Mouse (Mus musculus): ENCODE measurements around the gene Fndc3b.
A peak's percentile ranks its signal among the peaks of the same experiment; 100 is the strongest.

Gene Fndc3b

DNA sequence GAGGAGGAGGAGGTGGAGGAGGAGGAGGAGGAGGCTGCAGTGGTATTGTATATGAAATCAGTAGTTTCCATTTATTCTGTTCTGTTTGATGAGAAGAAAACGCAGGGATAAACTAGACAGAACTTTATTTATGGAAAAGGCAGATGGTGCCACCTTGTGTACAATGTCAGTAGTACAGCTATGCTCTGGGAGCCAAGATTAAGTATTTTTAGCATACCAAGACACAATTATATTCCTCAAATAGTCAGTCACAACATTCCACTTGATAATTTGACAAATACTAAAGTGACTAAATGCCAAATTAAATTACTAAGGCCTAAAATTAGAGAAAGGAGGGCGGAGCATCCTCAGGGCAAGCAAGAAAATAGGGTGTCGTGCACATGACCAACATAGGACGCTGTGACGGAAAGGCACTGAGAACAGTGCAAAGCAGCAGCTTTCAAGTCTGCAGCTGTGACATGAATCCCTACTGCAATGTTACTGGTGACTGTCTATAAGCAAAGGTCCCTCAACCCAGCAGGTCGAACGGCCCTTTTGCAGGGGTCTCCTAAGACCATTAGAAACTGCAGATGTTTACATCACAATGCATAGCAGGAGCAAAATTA is 244.7 kb downstream of the Fndc3b start:
- no peak for DNase-seq (ENCODE audit: low spot score in 2 of 2)

DNA sequence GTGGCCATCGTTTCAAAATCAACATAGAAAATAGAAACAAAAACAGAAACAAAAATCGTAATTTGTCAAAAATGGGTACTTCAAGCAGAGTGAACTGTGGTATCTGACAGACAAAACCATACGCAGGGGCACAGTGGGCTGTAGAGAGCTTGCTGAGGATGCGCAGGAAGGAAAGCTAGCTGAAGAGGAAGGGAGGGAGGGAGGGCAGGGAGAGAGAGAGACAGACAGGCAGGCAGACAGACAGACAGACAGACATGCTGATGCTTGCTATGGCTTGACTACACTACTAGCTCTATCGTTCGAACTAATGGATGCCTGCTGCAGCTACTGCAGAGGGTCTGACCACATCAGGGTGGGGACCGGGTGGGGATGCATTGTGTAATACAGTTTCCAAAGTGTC is 247.7 kb downstream of the Fndc3b start:
- no peak for DNase-seq (ENCODE audit: low spot score in 2 of 2)

DNA sequence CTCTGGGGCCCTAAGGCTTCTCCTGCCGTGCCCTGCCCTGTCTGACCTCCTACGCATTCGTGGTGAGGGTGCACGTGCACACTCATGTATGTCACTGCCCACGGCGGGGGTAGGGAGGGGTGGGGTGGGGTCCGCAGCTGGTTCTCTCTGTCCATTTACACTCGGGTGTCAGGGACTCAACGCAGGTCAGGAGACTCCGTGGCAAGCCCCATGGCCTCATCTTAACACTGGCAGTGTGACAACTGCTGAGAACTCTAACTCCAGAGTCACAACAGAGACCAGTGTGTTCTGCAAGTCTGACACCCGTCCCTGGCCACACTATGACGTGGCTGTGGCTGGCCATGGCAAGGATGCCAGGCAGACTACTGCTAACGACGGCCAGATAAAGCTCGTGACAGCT is 248.2 kb downstream of the Fndc3b start:
- DNase-seq (ENCODE audit: low spot score in 2 of 2), result no peak

- no peak for DNase-seq (ENCODE audit: low spot score in 2 of 2)
Observed at GRCm38 (mm10) chr3:27462316-27462902, 248.7 kb downstream of the Fndc3b start.

DNA sequence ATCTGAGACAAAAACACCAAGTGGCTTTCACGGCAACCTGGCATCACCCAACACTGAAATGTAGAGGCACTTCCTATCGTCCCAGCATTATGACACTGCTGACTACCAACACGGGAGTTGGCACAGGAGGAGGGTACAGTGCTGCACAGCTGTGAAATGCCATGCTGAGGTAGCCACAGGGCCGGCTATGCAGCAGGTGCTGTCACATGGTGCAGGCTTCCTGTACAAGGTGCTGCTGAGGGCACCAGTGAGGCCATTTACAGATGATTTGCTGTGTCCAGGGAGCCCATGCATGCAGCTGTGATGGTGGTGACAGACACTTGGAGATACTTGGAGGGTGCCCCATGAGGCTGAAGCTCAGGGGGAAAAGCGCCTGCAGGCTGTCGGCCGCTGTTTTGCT is 249.2 kb downstream of the Fndc3b start:
- DNase-seq (ENCODE audit: low spot score in 2 of 2), result no peak

- DNase-seq (ENCODE audit: low spot score in 2 of 2), result peak; percentile 52 to 64
Observed at GRCm38 (mm10) chr3:27461037-27461436, 250.1 kb downstream of the Fndc3b start.

DNA sequence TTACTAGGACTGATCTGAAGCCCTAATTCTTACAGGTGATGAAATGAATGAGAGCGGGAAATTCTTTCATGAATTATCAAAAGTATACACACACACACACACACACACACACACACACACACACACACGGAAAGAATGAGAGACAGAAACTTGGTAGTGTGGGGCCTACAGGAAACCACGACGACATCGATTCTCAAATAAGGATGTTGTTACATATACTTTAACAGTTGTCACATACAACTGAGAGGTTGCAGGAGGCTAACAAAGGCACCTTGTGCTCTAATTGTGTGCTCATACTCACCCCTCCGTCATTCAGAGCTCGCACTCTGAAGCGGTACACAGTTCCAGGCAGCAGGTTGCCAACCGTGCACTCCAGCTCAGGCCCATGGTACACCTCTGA is 252.7 kb downstream of the Fndc3b start:
- no peak for DNase-seq (ENCODE audit: low spot score in 2 of 2)

GRCm38 (mm10) chr3:27456514-27456913 is 254.6 kb downstream of the Fndc3b start:
- DNase-seq (ENCODE audit: low spot score in 2 of 2), result no peak

- DNase-seq (ENCODE audit: low spot score in 2 of 2), result no peak
Observed at GRCm38 (mm10) chr3:27454402-27455195, 256.5 kb downstream of the Fndc3b start.

DNA sequence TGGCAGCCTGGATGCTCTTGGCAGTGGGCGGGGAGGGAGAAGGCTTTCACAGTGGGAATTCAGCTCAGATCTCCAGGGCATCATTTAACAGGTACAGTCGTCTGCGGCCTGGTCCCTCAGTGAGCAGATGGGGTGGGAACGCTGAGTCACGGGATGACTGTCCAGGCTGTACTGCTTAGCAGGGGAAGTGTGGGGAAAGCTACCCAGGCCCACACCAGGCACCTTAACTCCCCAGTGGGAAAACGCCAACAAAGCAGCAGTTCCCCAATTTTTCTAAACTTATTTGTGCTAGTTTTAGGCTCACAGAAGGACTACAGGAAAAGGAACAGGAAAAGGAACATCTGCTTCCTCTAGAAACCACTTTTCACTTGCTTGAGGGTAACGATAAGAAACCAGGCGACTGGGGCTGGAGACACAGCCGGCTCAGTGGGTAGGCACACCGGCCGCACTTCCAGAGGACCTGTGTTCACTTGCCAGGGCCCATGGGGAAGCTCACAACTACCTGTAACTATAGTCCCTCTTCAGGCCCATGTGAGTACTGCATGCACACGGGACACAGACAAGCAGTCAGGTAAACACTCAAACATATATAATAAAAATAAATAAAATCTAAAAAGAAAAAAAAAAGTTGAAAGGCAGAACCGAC is 257.5 kb downstream of the Fndc3b start:
- no peak for DNase-seq (ENCODE audit: low spot score in 2 of 2)

GRCm38 (mm10) chr3:27449447-27449846 is 261.7 kb downstream of the Fndc3b start:
- no peak for DNase-seq (ENCODE audit: low spot score in 2 of 2)

DNA sequence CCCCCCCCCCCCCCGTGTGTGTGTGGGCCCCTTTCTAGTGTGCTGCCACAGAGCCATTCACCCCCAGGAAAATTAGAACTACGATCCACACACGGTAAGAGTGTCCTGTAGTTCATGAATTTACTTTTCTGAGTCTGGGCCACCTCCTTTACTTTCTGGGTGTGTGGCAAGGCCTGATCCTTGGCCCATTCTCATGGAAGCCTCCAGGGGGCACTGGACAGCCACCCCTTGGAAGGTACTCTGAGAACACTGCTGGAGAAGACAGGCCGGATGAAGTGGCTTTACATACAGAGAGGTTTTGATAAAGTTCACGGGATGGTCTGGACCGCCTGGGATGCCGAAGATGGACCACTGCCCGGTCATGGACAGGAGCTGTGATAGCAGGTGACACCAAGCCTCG is 262.7 kb downstream of the Fndc3b start:
- DNase-seq (ENCODE audit: low spot score in 2 of 2), result no peak

GRCm38 (mm10) chr3:27439704-27440103 is 271.4 kb downstream of the Fndc3b start:
- no peak for DNase-seq (ENCODE audit: low spot score in 2 of 2)

- no peak for DNase-seq (ENCODE audit: low spot score in 2 of 2)
Observed at GRCm38 (mm10) chr3:27435096-27435620, 275.9 kb downstream of the Fndc3b start.

DNA sequence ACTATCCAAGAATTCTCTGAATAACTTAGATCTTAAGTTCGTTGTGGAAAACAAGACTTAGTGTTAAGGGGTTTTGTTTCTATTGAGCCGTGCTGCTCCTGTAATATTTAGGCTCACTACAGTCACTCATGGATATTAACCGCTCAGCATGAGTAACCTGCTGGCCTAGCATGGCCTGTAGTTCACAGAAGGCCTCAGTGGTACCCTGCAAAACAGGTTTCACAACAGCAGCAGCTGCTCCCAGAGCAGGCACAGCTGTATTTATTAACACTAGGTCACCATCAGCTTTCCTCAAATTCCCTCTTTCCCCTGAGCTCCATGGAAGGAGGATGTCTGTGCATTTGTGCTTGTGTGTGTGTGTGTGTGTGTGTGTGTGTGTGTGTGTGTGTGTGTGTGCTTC is 278.1 kb downstream of the Fndc3b start:
- no peak for DNase-seq (ENCODE audit: low spot score in 2 of 2)

DNA sequence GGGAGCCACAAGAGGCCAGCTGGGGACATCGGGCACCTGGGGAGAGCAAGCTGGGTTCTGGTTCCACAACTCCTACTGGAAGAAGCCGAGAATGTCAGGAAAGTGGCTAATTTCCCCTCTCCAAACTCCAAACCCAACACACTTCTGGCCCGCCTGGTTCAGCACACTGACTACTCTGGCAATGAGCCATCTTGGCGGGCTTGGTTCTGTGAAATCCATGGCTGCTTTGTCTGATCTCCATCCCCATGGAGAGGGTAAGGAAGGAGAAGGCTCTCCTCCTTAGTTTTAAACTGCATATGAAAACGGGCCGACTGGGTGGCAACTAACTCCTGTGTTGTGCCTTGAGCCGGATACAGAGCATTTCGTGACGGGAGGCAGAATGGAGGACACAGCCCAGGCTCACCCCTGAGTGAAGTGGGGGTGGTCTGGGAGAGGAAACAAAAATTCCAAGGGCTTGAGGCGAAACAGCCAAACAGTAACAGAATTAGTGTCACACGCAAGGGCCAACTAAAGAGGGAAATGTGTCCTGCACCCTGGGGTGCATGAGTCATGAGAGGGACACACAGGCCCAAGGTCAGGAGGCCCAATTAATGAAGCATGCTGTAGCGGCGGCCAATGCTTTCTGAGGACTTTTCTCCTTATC is 280.4 kb downstream of the Fndc3b start:
- no peak for DNase-seq (ENCODE audit: low spot score in 2 of 2)

- no peak for DNase-seq (ENCODE audit: low spot score in 2 of 2)
Observed at GRCm38 (mm10) chr3:27427406-27427805, 283.7 kb downstream of the Fndc3b start.

GRCm38 (mm10) chr3:27424049-27424667 is 286.9 kb downstream of the Fndc3b start:
- no peak for DNase-seq (ENCODE audit: low spot score in 2 of 2)

DNA sequence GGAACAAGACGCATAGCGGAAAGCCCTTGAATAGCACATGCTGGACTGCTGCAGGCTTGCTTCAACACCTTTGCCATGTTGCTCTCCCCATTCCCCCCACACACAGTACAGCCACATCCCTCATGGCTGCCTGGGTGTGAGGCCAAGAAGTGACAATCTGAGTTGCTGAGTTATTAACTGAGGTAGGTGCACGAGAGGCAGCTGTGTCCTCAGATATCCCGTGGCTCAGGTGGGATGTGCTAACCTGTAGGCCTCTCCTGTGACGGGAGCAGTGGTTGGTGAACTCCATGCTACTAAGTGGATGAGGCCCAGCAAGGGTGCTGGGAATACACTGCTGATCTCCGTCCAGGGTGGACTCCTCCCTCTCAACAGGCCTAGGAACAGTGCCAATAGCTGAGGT is 288.6 kb downstream of the Fndc3b start:
- no peak for DNase-seq (ENCODE audit: low spot score in 2 of 2)

DNA sequence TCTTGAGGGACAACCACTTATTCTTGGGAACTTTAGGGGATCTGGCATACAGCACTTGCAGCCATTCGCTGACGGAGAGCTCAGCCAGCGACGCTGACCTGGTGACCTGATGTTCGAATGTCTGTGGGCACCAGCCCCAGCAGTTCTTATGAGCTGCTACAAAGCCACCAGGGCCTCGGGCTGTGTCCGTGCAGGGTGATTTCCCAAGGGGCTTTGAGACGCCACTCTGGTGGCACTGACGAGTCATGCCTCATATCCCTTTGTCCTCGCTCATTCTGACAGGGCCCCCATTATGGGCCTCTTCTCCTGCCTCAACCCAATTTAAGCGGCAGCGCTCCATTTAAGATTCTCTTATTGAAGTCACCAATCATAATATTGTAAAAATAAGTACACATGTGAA is 289.1 kb downstream of the Fndc3b start:
- no peak for DNase-seq (ENCODE audit: low spot score in 2 of 2)

DNA sequence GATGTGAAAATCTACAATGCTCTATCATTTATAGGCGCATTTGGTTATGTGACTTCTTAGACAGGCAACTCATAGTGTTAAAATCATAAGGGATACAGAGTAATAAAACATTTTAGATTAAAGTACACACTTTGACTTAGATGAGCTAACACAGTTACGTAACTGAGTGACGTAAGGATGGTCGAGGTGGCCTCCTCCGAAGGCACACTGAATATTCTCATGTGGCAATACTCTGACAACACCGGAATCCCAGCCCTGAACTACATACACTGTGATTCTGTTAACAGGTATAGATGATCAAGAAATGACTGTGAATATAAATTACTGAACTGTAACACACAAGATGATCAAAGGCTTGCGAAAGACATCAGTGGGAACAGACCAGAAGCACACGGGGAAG is 292.5 kb downstream of the Fndc3b start:
- no peak for DNase-seq (ENCODE audit: low spot score in 2 of 2)
